Mouse (Mus musculus) lung, embryonic 16.5 days (tissue): ENCODE measurements around the gene Plxdc1. TPM values are rescaled to one million over a fixed set of nuclear protein-coding genes. Genes with fewer than 3 reads are reported as not detected.

ENCODE experiments used
- ATAC-seq: fragments of 200-750 bp; cut with Nextera tagmentation; 2 replicates; pipeline ENCODE4 v1.8.0; 2017; ENCODE audit warnings: low read depth, mild to moderate bottlenecking, moderate library complexity
- H3K27ac ChIP-seq: fragments of 300-500 bp; sonication (generic); 2 replicates; pipeline ENCODE4 v1.5.1; 2014; ENCODE audit warnings: mild to moderate bottlenecking, control low read depth, low read length
- H3K27me3 ChIP-seq: fragments of 300-500 bp; sonication (generic); 2 replicates; pipeline ENCODE4 v1.6.1; 2014; ENCODE audit warnings: low read depth, low read length, mixed read lengths; ENCODE audit not compliant: control insufficient read depth, insufficient read depth
- H3K36me3 ChIP-seq: fragments of 300-500 bp; sonication (generic); 2 replicates; pipeline ENCODE4 v1.6.1; 2014; ENCODE audit warnings: low read length; ENCODE audit not compliant: control insufficient read depth, insufficient read depth
- H3K4me1 ChIP-seq: fragments of 300-500 bp; sonication (generic); replicated peaks from 2 replicates; pipeline ENCODE4 v1.6.1; 2014; ENCODE audit warnings: low read length, mixed read lengths; ENCODE audit not compliant: control insufficient read depth, insufficient read depth
- H3K4me2 ChIP-seq: fragments of 300-500 bp; sonication (generic); 2 replicates; pipeline ENCODE4 v1.6.1; 2014; ENCODE audit warnings: low read depth, low read length, control low read depth
- H3K4me3 ChIP-seq: fragments of 300-500 bp; sonication (generic); 2 replicates; pipeline ENCODE4 v1.5.1; 2014; ENCODE audit warnings: mild to moderate bottlenecking, low read length, control low read depth
- H3K9ac ChIP-seq: fragments of 300-500 bp; sonication (generic); 2 replicates; pipeline ENCODE4 v1.6.1; 2014; ENCODE audit warnings: low read length, control low read depth
- H3K9me3 ChIP-seq: fragments of 300-500 bp; sonication (generic); 2 replicates; pipeline ENCODE4 v1.6.1; 2016; ENCODE audit warnings: low read length; ENCODE audit not compliant: control insufficient read depth
- WGBS: fragments of 180-500 bp; shearing (Covaris S2); extraction: QIAGEN DNeasy Blood & Tissue Kit; methylation state at CpG from one replicate; pipeline ENCODE4 v1.1.7; 2014; 5-methylcytosine and 5-hydroxymethylcytosine counted together
- polyA plus RNA-seq: library from polyadenylated mRNA; unstranded; fragments of >200 nt; fragmentation: Nextera tagmentation; extraction: Ambion mirVana; gene quantifications from 2 replicates; pipeline ENCODE4 v1.2.1, GENCODE M21; 2015

Plxdc1 gene
- polyA plus RNA-seq, 1 experiment from 2014 or later: 1.6 TPM

GRCm38 (mm10) chr11:97998074-97998793 is 12.0 kb upstream of the Plxdc1 start:
- ATAC-seq: no peak

GRCm38 (mm10) chr11:97997387-97997960 is 11.2 kb upstream of the Plxdc1 start:
- H3K4me2 ChIP-seq: no peak overlapping the region
- H3K4me1 ChIP-seq: peaks cover 8% of the 10 kb centered on the region
- H3K4me3 ChIP-seq: no peak overlapping the region
- no peak overlapping the region for H3K9ac ChIP-seq
- no peaks in the 10 kb centered on the region for H3K36me3 ChIP-seq
- ATAC-seq: no peak
- peaks cover 6% of the 10 kb centered on the region for H3K27me3 ChIP-seq
- H3K27ac ChIP-seq: no peak overlapping the region
- no peaks in the 10 kb centered on the region for H3K9me3 ChIP-seq
- WGBS: 68% methylated on average over 8 of the region's 8 CpGs

More at GRCm38 (mm10) chr11:97998074-97998793, 12.0 kb upstream of the Plxdc1 start:
- H3K9ac ChIP-seq: no peak overlapping the region
- H3K4me2 ChIP-seq: no peak overlapping the region
- 68% methylated on average over 11 of the region's 11 CpGs for WGBS
- no peaks in the 10 kb centered on the region for H3K9me3 ChIP-seq
- H3K4me1 ChIP-seq: peaks cover 14% of the 10 kb centered on the region
- H3K27me3 ChIP-seq: peaks cover 6% of the 10 kb centered on the region
- no peak overlapping the region for H3K27ac ChIP-seq
- H3K36me3 ChIP-seq: no peaks in the 10 kb centered on the region
- H3K4me3 ChIP-seq: no peak overlapping the region

- Histone ChIP-seq H3K9ac (no peak overlapping the region), H3K4me3 (no peak overlapping the region), H3K4me2 (no peak overlapping the region), H3K9me3 (no peaks in the 10 kb centered on the region), H3K4me1 (peaks cover 8% of the 10 kb centered on the region), H3K27me3 (peaks cover 5% of the 10 kb centered on the region), H3K36me3 (no peaks in the 10 kb centered on the region), H3K27ac (no peak overlapping the region)
- 56% methylated on average over 1 of the region's 1 CpGs for WGBS
- ATAC-seq: no peak
Measured at GRCm38 (mm10) chr11:97996691-97997090, 10.4 kb upstream of the Plxdc1 start.

DNA sequence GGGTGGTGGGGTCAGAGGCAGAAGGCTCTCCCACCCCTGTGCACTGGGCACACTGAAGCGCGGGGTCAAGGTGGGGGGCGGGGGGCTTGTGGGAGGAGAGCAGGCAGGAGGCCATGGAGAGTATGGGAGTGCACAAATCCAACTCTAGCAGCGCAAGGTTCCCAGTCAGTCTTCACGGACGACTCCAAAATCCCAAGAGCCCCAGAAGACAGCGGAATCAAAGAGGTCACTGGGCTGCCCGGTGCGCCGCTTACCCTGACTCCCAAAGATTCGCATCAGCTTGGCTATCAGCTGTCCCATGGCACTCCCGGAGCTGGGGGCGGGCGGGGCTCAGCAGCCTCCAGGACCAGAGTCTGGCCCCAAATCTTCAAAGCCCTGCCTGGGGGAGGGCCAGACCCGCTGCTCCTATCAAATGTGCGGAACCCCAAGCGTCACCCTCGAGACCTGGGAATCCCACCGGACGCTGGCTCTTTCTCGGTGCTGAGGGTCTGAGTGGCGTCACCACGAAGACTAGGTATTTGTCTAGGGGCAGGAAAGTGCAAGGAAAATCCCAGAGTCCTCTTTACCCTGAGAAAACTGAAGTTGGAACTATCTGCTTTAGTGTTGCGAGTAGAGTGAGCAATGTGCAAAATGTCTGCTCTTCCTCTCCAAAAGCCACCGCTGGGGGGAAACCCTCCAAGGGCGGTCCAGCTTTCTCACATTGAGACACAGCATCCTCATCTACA is 9.5 kb upstream of the Plxdc1 start, which contains the start of gene Arl5c:
Gene Arl5c, minus strand, starts transcription at position 618 of the 725 bp plus-strand sequence.
- no peaks in the 10 kb centered on the region for H3K27me3 ChIP-seq
- H3K9ac ChIP-seq: peak within 1 kb of the TSS; percentile 63
- peak within 1 kb of the TSS; percentile 89 for H3K4me2 ChIP-seq
- no peaks in the 10 kb centered on the region for H3K9me3 ChIP-seq
- H3K4me3 ChIP-seq: peak within 1 kb of the TSS; percentile 59
- peak; percentile 68 for ATAC-seq
- WGBS: under 1% methylated on average over 26 of the region's 26 CpGs
- H3K36me3 ChIP-seq: no peaks in the 10 kb centered on the region
- 0 out of 2 replicates have a peak within 1 kb of the TSS, but pooled peaks have one; percentile 10 for H3K27ac ChIP-seq
- H3K4me1 ChIP-seq: peaks cover 8% of the 10 kb centered on the region

- H3K9ac ChIP-seq: peak overlapping the region; percentile 63
- peak; percentile 55 for ATAC-seq
- H3K36me3 ChIP-seq: no peaks in the 10 kb centered on the region
- H3K27me3 ChIP-seq: no peaks in the 10 kb centered on the region
- H3K27ac ChIP-seq: no peak overlapping the region
- 13% methylated on average over 13 of the region's 13 CpGs for WGBS
- H3K4me1 ChIP-seq: peaks cover 13% of the 10 kb centered on the region
- H3K9me3 ChIP-seq: no peaks in the 10 kb centered on the region
- H3K4me3 ChIP-seq: peak overlapping the region; percentile 59
- peak overlapping the region; percentile 89 for H3K4me2 ChIP-seq
Measured at GRCm38 (mm10) chr11:97994539-97995100, 8.4 kb upstream of the Plxdc1 start.

DNA sequence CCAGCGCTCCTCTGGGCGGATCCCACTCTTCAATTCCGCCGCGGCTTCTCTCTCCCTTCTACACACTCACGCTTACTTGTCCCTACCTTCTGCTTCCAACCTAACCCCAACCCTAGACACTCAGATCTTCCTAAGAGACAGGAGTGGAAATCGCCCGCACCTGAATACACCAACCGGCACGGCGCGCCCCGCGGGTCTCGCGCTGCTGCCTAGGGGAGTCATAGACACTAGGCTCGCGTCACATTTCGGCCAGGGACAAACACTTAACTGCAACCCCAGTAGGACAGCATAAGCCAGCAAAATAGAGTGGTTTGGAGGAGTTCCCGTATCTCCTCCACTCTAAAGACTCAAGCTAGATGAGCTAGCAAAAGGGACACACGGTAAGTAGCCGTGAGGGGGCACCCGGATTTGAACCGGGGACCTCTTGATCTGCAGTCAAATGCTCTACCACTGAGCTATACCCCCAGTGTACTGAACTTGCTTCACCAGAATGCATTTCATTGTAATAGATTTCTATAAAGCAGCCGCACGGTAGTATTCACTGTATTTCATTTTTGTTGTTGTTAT is 2.4 kb upstream of the Plxdc1 start:
- peak overlapping the region; percentile 78 for H3K4me2 ChIP-seq
- H3K27ac ChIP-seq: peak overlapping the region; percentile 90
- no peaks in the 10 kb centered on the region for H3K9me3 ChIP-seq
- WGBS: under 1% methylated on average over 26 of the region's 26 CpGs
- ATAC-seq: peak; percentile 85
- peak overlapping the region; percentile 76 for H3K9ac ChIP-seq
- H3K27me3 ChIP-seq: peaks cover 23% of the 10 kb centered on the region
- no peaks in the 10 kb centered on the region for H3K36me3 ChIP-seq
- peaks cover 12% of the 10 kb centered on the region for H3K4me1 ChIP-seq
- H3K4me3 ChIP-seq: peak overlapping the region; percentile 78

GRCm38 (mm10) chr11:97987551-97988526 is 1.6 kb upstream of the Plxdc1 start:
- H3K4me2 ChIP-seq: peak overlapping the region; percentile 78
- WGBS: under 1% methylated on average over 42 of the region's 42 CpGs
- peaks cover 23% of the 10 kb centered on the region for H3K27me3 ChIP-seq
- peaks cover 12% of the 10 kb centered on the region for H3K4me1 ChIP-seq
- ATAC-seq: peak; percentile 84
- no peaks in the 10 kb centered on the region for H3K36me3 ChIP-seq
- peak overlapping the region; percentile 90 for H3K27ac ChIP-seq
- H3K4me3 ChIP-seq: peak overlapping the region; percentile 78
- peak overlapping the region; percentile 76 for H3K9ac ChIP-seq
- no peaks in the 10 kb centered on the region for H3K9me3 ChIP-seq

DNA sequence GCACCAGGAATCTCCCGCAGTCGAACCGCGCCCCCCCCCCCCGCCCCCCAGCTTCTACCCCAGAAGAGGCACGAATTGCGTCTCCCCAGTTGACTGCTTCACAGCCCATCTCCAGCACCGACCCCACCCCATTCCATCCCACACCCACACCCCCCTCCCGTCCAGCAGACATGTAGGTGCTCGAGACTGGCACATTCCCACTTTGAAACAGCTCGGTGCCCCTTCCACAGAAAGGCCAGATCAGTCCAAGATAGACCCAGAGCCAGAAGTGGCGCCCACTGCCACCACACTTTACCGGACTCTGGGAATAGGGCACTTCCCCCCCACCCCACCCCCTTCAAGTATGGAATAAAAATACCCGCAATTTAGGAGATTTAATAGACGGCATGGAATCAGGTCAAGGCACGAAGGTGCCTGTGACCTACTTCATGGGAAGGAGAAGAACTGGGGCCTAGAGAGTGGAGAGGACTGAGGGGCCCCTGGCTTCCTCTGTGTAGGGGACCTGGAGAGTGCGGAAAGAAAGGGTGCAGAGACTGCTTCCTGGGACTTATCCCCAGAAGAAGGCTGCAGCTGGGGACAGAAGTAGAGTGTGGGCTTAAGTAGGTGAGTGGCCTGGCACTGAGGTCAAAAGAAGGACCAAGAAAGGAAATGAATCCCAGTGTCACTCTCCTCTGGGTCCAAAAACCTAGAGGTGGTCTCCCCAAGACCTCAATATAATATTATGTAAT is 658 bp upstream of the Plxdc1 start:
- ATAC-seq: no peak
- Histone ChIP-seq H3K4me3 (peak overlapping the region; percentile 78), H3K4me2 (peak overlapping the region; percentile 94), H3K9ac (peak overlapping the region; percentile 71), H3K27me3 (peaks cover 23% of the 10 kb centered on the region), H3K9me3 (no peaks in the 10 kb centered on the region), H3K4me1 (peaks cover 12% of the 10 kb centered on the region), H3K27ac (no peak overlapping the region), H3K36me3 (no peaks in the 10 kb centered on the region)
- 23% methylated on average over 17 of the region's 17 CpGs for WGBS
